ENCODE assay signal across 8 mouse cellular contexts in genomic region chr7:126832036-126832598, GRCm38 (mm10). TPM values are rescaled to one million over a fixed set of nuclear protein-coding genes. Genes with fewer than 3 reads are reported as not detected.
DNase-seq lines count a peak whose midpoint lies in the region; ATAC-seq and TF ChIP-seq lines count a peak whose summit lies in the region.

No protein-coding gene starts in this region.

- no peaks in the 10 kb centered on the region for H3K4me1 ChIP-seq in intestine, postnatal 0 days (replicated peaks; ENCODE audit: control insufficient read depth, insufficient read depth, low read length)
- H3K4me1 ChIP-seq in midbrain, embryonic 10.5 days = peaks cover 25% of the 10 kb centered on the region

- H3K36me3 ChIP-seq in intestine, postnatal 0 days (ENCODE audit: control insufficient read depth, insufficient read depth) = no peaks in the 10 kb centered on the region
- no peaks in the 10 kb centered on the region for H3K36me3 ChIP-seq in midbrain, embryonic 10.5 days

- no peaks in the 10 kb centered on the region for H3K9me3 ChIP-seq in intestine, postnatal 0 days (ENCODE audit: control insufficient read depth)
- H3K9me3 ChIP-seq in midbrain, embryonic 10.5 days (replicated peaks) = no peaks in the 10 kb centered on the region

- intact Hi-C loops in left cerebral cortex, postnatal 36 days (cut with DNase I) = loop anchor here (1.0 kb wide), 1 partner anchor 30 kb away; the partner anchor contains the start of gene Ino80e

- no peak overlapping the region for H3K27ac ChIP-seq in intestine, postnatal 0 days (ENCODE audit: low read depth, low read length)
- peak overlapping the region; percentile 64 for H3K27ac ChIP-seq in midbrain, embryonic 10.5 days (replicated peaks)

- H3K4me3 ChIP-seq in intestine, postnatal 0 days (ENCODE audit: low read depth, low read length) = peak overlapping the region; percentile 20; the same call in 1 of the 2 replicates
- peak overlapping the region; percentile 50 for H3K4me3 ChIP-seq in midbrain, embryonic 10.5 days

- ATAC-seq in intestine, postnatal 0 days = peak; percentile 87

- DNase-seq in 3134 (ENCODE audit: extremely low read depth, insufficient read length, low spot score) = peak; percentile 63
- DNase-seq in adrenal gland, adult 2 months = peak; percentile 77
- DNase-seq in embryo, embryonic 9.5 days (ENCODE audit: extremely low spot score) = peak; percentile 76
- DNase-seq in heart, adult 11 months = peak; percentile 96
- peak; percentile 71 to 73 for DNase-seq in left cerebral cortex, postnatal 36 days (ENCODE audit: low spot score in 2 of 2)
- peak; percentile 80 for DNase-seq in midbrain, embryonic 10.5 days (ENCODE audit: low spot score)
- peak; percentile 58 for DNase-seq in skeletal muscle tissue, adult 2 months (ENCODE audit: low read depth, low spot score)

- 1% methylated on average over 21 of the region's 21 CpGs for WGBS in intestine, postnatal 0 days
- WGBS in midbrain, embryonic 10.5 days = 2% methylated on average over 21 of the region's 21 CpGs

- H3K4me2 ChIP-seq in intestine, postnatal 0 days (replicated peaks; ENCODE audit: low read depth) = peak overlapping the region; percentile 58

- H3K9ac ChIP-seq in intestine, postnatal 0 days (ENCODE audit: low read depth, low read length) = no peak overlapping the region

- peak; percentile 92 for TF ChIP-seq CTCF in intestine, postnatal 0 days (IDR thresholded peaks at IDR 0.05; ENCODE audit: low read depth)

- H3K27me3 ChIP-seq in intestine, postnatal 0 days (replicated peaks; ENCODE audit: control insufficient read depth, insufficient read depth, low read length) = 0 out of 2 replicates have a peak, but pooled peaks cover 6% of the 10 kb centered on the region
- H3K27me3 ChIP-seq in midbrain, embryonic 10.5 days (ENCODE audit: low read depth, poor library complexity, severe bottlenecking) = peaks cover 29% of the 10 kb centered on the region

RNA-seq across cellular contexts. Expression of gene 4930451I11Rik, which starts 0.7 kb away (rescaled TPM):
- not detected for total RNA-seq in adrenal gland, adult 2 months (2021)
- not detected in 2 replicates for polyA plus RNA-seq in adrenal gland, adult 2 months (2012; rRNA removed)
- not detected in 2 replicates for polyA plus RNA-seq in intestine, postnatal 0 days (2015; fragmentation: Nextera tagmentation; extraction: Ambion mirVana)
- not detected for total RNA-seq in left cerebral cortex, postnatal 36 days (2021)
- not detected in 2 replicates for polyA plus RNA-seq in midbrain, embryonic 10.5 days (2016; fragmentation: Nextera tagmentation; extraction: Ambion mirVana)

RNA-seq across cellular contexts. Expression of gene Doc2a, which starts 15.1 kb away (rescaled TPM):
- total RNA-seq in adrenal gland, adult 2 months (2021) = under 1 TPM; 0.40 to 0.52 TPM
- polyA plus RNA-seq in adrenal gland, adult 2 months (2012; rRNA removed) = 0.52 and 0.83 TPM in 2 replicates
- polyA plus RNA-seq in intestine, postnatal 0 days (2015; fragmentation: Nextera tagmentation; extraction: Ambion mirVana) = 1.5 and 1.6 TPM in 2 replicates
- total RNA-seq in left cerebral cortex, postnatal 36 days (2021) = 10 to 100 TPM; 56.3 to 67.0 TPM
- polyA plus RNA-seq in midbrain, embryonic 10.5 days (2016; fragmentation: Nextera tagmentation; extraction: Ambion mirVana) = 6.6 and 8.4 TPM in 2 replicates

RNA-seq across cellular contexts. Expression of gene Hirip3, which starts 29.7 kb away (rescaled TPM):
- total RNA-seq in adrenal gland, adult 2 months (2021) = 10 to 100 TPM in 1 of 2 experiments, 1 to 10 TPM in 1; 8.2 to 16.3 TPM
- 1.4 and 2.9 TPM in 2 replicates for polyA plus RNA-seq in adrenal gland, adult 2 months (2012; rRNA removed)
- polyA plus RNA-seq in intestine, postnatal 0 days (2015; fragmentation: Nextera tagmentation; extraction: Ambion mirVana) = 7.2 and 9.5 TPM in 2 replicates
- total RNA-seq in left cerebral cortex, postnatal 36 days (2021) = 10 to 100 TPM; 31.1 to 33.8 TPM
- 50.1 and 50.7 TPM in 2 replicates for polyA plus RNA-seq in midbrain, embryonic 10.5 days (2016; fragmentation: Nextera tagmentation; extraction: Ambion mirVana)

RNA-seq across cellular contexts. Expression of gene Ino80e, which starts 30.1 kb away (rescaled TPM):
- total RNA-seq in adrenal gland, adult 2 months (2021) = 10 to 100 TPM; 42.5 to 44.5 TPM
- 73.8 and 75.0 TPM in 2 replicates for polyA plus RNA-seq in adrenal gland, adult 2 months (2012; rRNA removed)
- polyA plus RNA-seq in intestine, postnatal 0 days (2015; fragmentation: Nextera tagmentation; extraction: Ambion mirVana) = 36.4 and 37.4 TPM in 2 replicates
- total RNA-seq in left cerebral cortex, postnatal 36 days (2021) = 10 to 100 TPM; 47.8 to 49.4 TPM
- 105 and 107 TPM in 2 replicates for polyA plus RNA-seq in midbrain, embryonic 10.5 days (2016; fragmentation: Nextera tagmentation; extraction: Ambion mirVana)

RNA-seq across cellular contexts. Expression of gene Fam57b, which starts 34.6 kb away (rescaled TPM):
- total RNA-seq in adrenal gland, adult 2 months (2021) = 10 to 100 TPM; 16.4 to 21.0 TPM
- 27.8 and 40.9 TPM in 2 replicates for polyA plus RNA-seq in adrenal gland, adult 2 months (2012; rRNA removed)
- polyA plus RNA-seq in intestine, postnatal 0 days (2015; fragmentation: Nextera tagmentation; extraction: Ambion mirVana) = 0.97 and 1.2 TPM in 2 replicates
- 10 to 100 TPM; 81.6 to 84.1 TPM for total RNA-seq in left cerebral cortex, postnatal 36 days (2021)
- 4.1 and 7.7 TPM in 2 replicates for polyA plus RNA-seq in midbrain, embryonic 10.5 days (2016; fragmentation: Nextera tagmentation; extraction: Ambion mirVana)
